Mouse (Mus musculus) right cerebral cortex, adult 18-20 months (tissue): ENCODE measurements at regions not wholly inside any gene's neighbourhood (a gene's known extent, or its start where the extent isn't known, plus 50 kb on each side); places are given as distances from the start of the nearest gene placed in this dataset.

ENCODE experiments used
- DNase-seq: peaks from one replicate; pipeline ENCODE4 v3.0.0; 2022; ENCODE audit warnings: mixed read lengths

DNA sequence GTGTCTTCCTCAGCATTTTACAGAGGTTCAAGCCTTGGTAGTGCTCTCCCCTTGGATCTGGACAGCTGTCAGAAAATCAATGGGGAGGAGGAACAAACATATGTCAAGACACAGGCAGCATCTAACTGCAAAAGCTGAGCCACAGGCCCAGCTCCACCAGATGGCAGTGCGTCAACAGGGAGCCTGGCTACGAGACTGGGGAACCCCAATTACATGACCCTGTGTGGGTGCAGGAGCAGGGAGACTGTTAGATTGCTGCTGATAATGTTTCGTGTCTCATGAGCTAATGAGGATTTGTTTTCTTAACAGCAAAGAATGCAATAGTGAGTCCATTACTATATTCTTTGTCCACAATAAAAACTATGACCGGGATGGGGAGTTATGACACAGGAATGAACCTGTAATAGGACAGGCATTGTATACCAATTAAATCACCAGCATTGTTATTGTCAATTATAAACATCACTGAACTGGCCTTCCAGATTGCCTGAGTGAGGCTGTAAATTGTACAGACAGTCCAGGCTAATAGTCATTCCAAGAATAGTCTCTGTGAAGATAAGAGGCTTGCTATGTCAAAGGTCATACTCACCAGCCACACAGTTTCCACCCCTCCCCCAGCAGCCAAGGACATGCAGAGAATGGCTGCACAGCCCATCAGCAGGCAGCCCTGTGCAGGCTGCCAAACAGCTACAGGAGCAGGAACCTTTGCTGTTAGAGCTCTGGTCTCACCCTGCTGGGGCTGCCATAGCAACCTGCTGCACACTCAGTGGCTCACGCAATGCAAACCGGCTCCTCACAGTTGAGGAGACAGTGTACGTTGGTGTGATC lies 58.8 kb upstream of the Barx2 start:
- DNase-seq: peak; percentile 62

DNA sequence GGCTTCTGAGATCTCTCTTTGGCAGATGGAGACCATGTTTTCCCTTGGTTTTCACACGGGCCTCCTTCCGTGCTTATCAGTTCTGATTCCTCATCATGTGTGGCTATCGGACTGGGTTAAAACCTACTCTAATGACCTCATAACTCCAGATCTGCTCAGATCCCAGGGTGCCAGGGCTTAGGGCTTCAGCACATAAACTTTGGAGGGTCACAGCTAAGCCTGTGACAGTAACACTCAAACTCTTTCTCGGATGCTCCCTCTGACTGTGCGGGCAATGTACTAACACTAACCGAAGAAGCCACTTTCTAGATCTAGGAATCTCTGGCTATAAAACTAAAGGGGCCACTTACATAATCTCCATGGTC lies 59.3 kb upstream of the Barx2 start:
- no peak for DNase-seq

DNA sequence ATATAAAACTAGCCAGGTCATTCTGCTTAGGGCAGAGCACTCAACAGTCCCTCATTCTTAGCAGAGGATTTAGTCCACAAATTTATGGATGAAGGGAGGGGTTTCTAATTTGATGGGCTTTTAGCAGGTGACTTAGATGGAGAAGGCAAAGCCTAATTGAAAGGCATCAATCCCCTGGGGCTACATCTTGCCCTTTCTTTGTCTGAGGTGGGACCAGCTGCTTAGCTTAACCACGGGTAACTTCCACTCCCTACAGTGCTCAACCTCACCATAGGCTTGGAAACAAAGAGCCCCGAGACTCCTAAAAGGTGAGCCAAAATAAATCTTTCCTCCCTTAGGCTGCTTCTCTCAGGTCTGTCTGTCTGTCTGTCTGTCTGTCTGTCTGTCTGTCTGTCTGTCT lies 62.9 kb upstream of the Barx2 start:
- DNase-seq: no peak

DNA sequence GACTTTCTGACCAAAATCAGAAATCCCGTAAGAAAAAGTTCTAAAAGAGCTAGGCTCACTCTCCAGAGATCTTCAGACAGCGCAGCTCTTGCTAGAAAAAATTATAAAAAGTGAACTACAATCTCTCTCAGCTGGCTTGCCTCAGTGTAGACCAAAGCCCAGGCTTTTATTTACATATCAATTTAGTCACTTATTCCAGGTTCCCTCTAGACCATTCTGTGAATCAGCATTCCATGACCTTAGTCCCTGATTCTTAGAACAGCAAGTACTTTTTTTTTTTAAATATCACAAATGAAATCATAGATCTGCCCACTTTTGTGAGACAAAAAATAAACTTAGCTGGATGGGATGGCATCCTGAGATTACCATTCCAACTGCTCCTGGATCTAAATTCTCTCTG lies 64.8 kb upstream of the Barx2 start:
- no peak for DNase-seq

DNA sequence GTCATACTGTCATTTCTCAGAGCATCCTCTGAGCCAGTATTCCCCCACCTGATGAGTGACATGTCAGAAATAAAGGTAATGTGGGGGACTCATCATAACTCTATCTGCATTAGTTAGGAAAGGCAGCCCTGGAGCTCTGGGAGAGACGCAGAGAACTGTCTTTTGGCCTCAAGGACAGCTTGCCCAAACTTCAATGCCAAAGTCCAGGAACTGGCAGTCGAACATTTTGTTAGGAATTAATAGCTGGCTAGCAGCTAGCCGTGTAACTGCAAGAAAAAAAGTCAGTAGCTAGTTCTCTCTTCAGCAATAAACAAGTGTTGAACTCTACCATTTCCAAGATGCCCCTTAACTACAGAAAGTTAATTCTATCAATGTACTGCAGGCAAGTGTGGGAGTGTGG lies 65.9 kb upstream of the Barx2 start:
- no peak for DNase-seq

DNA sequence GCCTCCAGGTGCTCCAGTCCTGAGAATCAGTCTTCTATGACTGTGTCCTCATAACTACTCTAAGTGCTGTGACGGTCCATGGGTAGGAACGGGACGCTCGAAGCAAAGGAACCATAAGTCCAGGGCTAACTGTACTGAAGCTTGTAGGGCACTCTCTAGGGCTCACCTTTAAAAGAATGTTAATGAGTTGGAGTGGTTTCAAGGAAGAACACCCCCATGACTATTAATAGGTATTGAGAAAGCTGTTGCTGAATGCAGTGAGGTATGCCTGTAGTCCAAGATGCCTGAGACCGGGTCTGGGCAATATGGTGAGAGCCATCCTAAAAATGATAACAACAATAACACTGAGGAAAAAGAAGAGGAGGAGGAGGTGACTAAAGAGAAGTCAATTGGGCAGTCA lies 67.2 kb upstream of the Barx2 start:
- DNase-seq: no peak

DNA sequence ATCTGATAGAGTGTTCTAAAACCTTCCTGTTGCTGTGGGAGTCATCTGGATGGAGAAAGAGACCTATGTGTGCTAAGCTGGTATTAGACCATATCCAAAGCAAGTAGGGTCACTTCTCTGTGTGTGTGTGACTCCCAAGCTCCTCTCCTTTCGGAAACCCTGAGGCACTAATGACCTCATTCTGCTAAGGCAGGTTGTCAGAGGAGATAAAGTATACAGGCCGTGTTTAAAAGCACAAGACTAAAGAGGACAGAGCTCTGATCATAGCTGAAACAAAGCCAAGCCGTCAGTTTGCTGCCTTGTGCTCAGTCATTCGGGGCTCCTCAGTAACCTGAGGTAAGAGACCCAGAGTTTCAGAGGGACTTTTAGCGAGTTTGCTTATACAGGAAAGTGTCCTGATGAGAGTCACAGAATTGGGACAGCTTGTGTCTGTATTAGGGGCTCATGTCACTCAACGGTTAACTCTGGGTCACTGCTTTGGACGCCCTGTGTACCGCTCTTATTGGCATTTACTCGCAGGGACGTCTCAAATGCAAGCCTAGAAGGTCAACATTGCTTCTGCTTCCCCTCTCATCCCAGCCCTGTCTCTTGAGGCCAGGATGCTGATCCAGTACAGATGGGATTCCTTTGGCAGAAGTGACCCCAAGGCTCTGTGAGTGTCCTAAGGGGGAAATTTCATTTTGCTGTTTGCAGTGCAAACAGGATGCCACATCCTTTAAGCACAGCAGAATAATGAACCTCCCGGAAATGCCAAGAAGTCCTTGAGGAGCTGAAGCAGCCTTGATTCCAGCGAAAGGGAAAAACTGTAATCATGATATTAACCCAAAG lies 70.7 kb upstream of the Barx2 start:
- DNase-seq: no peak

DNA sequence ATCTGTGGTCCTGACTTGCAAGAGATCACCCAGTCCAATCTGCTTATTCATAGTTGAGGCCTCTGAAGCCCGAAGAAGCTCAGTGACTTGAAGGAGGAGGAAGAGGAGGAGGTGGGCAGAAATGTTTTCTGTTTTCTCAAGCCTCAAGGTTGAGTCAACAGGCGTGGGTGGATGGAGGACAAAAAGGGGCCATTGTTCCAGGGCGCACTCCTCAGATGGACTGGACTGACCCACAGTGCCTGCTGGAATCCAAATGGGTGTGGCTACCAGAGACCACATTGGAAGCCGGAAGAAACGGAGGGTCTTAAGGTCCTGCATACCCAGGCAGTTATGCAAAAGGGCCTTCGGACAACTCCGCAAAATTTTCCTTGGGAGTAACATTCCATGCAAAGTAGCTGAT lies 75.6 kb upstream of the Barx2 start:
- no peak for DNase-seq

DNA sequence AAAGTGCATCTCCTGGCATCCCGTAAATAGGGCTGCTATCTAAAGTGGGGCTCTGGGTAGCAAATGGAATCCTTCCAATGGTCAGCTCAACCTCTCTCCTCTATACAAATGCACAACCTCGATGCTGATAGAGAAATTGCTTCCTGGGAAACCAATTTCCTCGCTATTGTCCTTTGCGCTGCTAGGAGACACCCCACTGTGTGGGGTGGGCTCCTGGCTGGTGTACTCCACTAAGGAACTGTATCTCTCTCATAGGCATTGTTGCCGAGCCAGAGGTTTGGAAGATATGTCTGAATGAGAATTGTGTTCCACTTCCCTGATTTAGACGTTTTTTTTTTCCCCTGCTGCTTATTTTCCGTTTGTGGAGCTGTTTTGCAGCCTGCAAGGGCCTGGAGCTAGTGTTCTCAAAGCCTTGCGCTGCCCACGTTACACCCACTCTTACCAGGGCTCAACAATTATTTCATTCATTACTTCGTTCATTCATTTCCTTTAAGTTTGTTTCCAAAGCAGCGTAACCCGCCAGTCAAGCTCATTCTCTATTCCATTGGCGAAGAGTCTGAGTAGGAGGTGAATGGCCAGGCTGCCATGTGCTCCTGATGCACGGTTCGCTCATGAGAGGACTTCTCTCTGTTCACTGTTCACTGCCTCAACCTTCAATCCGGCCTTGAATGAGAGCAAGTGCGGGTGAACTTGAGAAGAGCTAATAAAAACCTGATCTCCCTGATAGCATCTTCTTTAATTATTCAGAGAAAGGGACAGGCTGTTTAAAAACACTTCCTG lies 76.5 kb upstream of the Barx2 start:
- peak; percentile 49 for DNase-seq

DNA sequence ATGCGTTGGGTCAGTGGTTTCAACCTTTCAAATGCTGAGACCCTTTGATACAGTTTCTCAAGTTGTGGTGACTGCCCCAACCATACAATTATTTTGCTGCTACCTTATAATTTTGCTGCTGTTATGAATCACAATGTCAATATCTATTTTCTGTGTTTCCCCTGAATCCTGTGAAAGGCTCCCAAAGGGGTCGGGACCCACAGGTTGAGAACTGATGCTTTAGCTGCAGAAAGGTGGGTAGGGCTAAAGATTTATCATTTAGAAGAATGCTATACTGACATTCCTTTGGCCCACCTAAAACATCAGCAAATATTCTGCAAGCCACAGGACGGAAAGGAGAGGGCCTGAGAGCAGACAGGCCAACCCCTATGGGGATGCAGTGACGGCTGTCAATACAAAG lies 77.2 kb upstream of the Barx2 start:
- no peak for DNase-seq

DNA sequence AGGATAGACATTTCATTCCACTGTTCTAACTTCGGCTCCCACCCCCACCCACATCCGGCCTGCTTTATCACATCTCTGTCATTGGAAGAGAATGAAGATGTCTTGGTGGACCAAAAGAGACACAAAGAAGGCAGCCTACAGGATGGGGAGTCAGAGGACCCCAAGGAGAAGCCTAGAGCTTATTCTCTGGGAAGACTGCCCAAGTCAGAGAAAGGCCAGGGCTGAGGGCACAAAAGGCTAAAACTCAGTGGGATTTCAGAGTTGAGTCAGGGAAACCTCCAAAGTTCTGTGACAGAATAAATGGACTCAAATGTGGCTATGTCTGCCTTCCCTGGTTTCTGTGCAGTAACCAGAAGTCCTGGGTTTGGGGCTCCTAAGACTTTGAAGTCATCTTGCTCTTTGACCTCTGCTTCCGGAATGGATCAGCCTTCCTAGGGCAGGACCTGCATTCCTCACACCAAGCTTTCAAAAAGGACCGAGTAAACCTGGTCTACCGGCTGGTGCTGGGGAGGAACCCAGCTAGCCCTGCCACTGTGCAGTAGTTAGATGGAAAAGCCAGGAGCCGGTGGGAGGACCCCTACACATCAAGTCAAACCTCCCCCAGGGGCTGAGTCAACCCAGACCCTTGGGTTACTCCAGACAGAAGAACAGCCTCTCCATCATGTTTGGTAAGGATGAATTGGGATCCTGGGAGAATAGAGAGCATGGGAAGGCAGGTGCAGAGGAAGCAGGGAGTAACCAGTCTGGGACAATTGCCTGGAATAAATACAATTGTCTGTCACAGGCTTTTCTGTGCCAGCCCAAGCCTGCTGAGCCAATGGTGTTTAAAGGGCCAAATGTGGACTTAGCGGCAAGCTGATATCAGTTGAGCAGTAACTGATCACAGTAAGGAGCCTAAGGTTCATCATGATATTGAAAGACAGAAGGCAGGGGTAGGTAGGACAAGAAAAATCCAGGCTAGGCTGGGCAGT lies 80.7 kb upstream of the Barx2 start:
- no peak for DNase-seq

DNA sequence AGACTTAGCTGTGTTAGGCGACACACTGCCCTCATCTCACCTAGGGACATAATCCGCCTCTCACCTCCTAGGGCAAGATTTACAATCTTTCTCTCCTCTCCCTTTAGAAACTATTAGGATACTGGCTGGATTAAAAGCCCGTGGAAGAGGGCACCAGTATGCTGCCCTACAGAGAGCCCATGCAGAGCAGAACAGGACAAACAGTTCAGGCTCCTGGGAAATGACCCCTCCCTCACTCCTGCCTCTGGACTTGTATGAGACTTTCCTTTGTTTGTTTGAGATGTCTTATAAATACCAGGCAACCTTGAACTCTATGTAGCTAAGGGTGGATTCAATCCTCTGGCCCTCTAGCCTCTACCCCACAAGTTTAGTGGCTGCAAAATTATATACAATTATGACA lies 81.8 kb upstream of the Barx2 start:
- no peak for DNase-seq

DNA sequence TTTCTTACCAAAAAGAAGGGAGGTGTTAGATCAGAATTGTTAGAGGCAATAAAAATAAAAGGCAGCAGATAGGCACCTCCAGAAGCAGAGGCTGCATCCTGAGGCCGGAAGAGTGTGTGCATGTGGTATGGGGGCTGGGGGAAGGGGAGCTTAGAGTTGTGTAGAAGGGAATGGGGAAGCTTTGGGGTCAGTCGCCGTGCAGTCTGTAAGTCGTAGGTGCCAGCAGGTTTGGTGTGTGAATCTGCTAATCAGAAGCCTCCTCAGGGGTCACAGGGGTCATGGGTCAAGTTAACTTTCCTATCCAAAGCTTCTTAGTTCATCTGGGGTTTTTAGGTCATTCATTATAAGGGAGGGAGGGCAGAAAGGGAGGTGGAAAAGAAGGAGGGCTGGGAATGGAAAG lies 82.4 kb upstream of the Barx2 start:
- DNase-seq: no peak

DNA sequence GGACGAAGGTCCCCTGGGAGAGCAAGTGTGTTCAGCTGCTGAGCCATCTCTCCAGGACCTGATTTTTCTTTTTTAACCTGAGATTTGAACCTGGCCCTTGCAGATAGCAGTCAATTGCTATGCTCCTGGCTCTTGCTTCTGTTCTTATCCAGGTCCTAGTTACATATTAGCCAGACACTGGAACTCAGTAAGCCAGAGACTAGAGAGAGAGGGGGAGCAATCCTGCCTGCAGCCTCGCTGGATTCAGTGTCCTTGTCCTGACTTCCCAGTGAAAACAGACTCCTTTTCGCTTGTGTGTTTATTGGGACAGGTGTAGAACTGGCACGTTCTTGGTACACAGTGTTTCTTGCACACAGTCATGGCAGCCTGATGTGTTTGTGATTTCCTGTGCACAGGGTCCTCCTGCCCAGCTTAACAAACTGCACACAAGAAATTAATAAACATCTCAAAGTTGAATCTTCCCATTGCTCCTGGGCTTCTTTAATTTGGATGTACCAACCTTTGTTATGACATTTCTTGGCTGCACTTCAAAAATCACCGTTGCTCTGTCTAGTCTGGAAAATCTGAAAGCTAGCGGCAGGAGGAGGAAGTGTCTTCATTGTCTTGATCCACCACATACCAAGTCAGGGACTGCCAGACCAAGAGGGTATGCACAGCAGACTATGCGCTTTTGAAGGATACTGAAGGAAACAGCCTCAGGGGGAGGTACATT lies 83.4 kb upstream of the Barx2 start:
- DNase-seq: no peak

DNA sequence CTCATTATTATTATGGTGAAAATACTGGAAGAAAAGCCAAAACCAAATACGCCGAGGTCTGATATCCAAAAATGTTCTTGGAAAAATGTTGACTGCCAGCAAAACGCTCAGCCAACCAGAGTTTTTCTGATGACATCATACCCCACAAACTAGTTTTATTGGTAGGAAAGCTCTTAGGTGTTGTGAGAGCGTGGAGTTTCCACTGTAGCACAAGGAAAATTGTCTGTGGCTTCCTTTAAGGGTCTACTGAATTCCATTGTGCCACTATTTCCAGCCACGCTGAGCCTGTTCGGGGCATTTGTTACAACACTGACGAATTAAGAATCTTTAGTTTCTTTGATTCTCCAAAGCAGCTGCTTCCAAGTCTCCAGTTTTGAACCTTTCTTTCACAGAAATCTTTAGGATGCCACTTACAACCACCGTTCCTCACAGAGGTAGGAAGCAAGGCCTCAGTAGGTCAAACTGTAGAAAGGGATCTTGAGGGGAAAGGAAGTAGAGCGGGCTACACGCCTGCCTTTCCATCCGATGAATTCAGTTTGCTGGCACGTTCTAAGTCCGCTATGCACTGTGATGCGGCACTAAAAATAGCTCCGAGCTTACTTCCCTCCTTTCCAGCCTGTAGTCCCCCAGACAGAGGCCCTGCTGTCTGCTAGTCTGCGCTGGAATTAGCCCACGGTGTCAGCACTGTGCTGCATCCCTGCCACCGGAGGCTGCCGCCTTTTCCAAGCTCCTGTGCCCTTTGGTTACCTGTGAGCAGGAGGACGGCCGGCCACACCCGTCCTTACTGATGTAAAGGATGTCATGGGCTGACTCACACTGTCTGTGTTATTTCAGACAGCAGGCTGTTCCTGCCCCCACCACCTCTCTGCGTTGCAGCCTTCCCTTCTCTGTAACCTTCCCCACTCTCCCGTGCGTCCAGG lies 84.2 kb upstream of the Barx2 start:
- DNase-seq: peak; percentile 29

DNA sequence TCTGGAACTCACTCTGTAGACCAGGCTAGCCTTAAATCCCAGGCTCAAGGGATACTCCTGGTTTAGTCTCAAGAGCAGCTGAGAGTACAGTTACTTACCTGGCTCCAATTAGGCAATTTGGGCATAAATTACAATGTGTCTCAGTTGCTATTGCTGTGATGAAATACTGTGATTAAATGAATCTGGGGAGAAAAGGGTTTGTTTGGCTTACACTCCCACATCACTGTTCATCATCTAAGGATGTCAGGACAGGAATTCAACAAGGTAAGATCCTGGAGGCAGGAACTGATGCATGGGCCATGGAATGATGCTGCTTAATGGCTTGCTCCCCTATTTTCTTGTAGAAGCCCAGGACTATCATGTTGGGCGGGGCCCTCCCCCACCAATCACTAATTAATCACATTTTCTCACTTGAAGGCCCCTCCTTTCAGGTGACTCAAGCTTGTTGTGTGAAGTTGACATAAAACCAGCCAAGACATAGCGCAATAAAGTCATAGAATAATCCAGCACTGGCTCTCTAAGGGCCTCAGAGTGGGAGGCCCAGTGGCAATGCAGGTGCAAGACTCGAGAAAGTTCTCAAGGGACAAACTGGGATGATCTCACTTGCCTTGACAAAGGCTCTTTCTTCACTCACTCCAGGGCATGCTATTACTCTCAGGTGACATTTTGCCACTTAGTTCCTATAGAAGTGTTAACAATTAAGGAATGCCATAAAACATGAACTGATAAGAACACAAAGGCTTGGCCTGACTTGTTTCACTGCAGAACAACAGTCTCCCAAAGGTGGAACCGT lies 85.4 kb upstream of the Barx2 start:
- DNase-seq: no peak

DNA sequence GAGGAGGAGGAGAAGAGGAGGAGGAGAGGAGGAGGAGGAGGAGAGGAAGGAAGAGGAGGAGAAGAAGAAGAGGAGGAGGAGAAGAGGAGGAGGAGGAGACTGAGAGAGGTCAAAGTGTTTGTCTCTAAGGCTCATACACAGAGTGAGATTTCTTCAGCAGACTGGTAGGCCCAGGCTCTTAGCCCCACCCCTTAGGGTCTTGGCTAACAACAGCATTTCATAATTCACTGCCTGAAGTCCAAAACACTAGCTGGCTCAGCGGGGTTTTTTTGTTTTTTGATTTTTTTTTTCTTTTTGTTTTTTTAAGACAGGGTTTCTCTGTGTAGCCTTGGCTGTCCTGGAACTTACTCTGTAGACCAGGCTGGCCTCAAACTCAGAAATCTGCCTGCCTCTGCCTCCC lies 86.5 kb upstream of the Barx2 start:
- no peak for DNase-seq

DNA sequence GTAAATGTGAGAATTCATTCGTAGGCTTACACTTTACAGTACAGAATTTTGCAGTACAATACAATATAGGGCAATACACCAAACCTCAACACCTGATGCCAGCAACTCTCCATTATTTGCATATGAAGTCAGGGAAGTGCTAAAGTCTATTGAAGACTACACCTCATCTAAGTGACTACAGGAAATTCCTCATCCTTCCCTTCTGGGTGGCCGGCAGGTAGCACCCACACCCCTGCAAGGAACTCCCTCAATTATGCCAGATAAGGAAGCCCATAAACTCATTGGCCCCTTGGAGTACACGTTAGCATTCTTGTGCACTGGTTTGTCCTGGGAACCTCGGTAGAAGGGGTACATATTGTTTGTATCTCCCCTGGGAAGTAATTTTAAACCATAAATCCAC lies 89.7 kb upstream of the Barx2 start:
- no peak for DNase-seq

DNA sequence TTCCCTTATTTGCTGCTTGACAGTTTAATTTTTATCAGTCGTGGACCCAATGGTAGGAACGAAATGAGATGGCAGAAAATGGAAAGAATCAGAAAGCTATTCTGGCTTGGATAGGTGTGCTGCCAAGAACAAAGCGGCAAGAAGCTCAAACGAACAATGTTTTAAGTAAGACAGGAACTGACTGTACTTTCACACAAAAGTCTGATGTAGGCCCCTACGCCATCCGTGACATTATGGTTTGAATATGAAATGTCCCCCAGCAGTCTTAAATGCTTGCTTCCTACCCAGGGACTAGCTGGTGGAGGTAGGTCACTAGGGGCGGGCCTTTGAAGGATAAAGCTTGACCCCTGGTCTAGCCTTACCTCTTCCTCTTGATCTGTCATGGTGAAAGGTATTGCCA lies 90.5 kb upstream of the Barx2 start:
- peak; percentile 16 for DNase-seq

DNA sequence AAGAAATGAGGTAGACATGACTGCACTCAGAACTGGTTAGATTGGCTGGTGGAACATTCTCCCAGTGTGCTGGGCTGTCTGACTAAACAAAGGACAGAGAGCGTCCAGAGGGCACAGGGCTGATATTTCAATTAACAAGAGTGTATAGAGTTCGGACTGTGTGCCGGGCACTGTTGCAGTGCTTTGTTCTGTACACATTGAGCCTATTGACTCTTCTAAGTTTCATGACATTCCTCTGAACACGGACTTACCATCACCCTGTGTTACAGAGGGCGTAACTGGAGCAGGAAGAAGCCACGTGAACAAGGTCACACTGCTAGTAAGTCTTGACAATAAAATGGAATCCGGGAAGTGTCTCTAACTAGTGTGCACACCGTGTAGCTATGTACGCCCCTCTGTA lies 92.1 kb upstream of the Barx2 start:
- DNase-seq: no peak
